Mouse (Mus musculus) forebrain, embryonic 10.5 days (tissue): ENCODE measurements at regions not wholly inside any gene's neighbourhood (a gene's known extent, or its start where the extent isn't known, plus 50 kb on each side); places are given as distances from the start of the nearest gene placed in this dataset.
A peak's percentile ranks its signal among the peaks of the same experiment; 100 is the strongest.

Source experiments
- DNase-seq: peaks from one replicate; pipeline ENCODE4 v3.0.0-alpha.2; 2017; ENCODE audit warnings: low spot score; ENCODE audit errors: extremely low spot score
- H3K27ac ChIP-seq: fragments of 300-500 bp; sonication (generic); 2 replicates; pipeline ENCODE4 v1.5.1; 2016; ENCODE audit warnings: mild to moderate bottlenecking
- H3K27me3 ChIP-seq: fragments of 300-500 bp; sonication (generic); 2 replicates; pipeline ENCODE4 v1.6.1; 2016; ENCODE audit warnings: mild to moderate bottlenecking; ENCODE audit not compliant: poor library complexity, severe bottlenecking
- H3K36me3 ChIP-seq: fragments of 300-500 bp; sonication (generic); replicated peaks from 2 replicates; pipeline ENCODE4 v1.6.1; 2016; ENCODE audit warnings: mild to moderate bottlenecking, moderate library complexity
- H3K4me1 ChIP-seq: fragments of 300-500 bp; sonication (generic); 2 replicates; pipeline ENCODE4 v1.6.1; 2016
- H3K4me3 ChIP-seq: fragments of 300-500 bp; sonication (generic); 2 replicates; pipeline ENCODE4 v1.5.1; 2016; ENCODE audit warnings: mild to moderate bottlenecking, moderate library complexity
- H3K9me3 ChIP-seq: fragments of 300-500 bp; sonication (generic); 2 replicates; pipeline ENCODE4 v1.6.1; 2016; ENCODE audit warnings: mild to moderate bottlenecking, moderate library complexity
- WGBS: fragments of 180-500 bp; shearing (Covaris S2); methylation state at CpG from one replicate; pipeline ENCODE4 v1.1.7; 2016; 5-methylcytosine and 5-hydroxymethylcytosine counted together

- peaks cover 33% of the 10 kb centered on the region for H3K27me3 ChIP-seq
- peak; percentile 88 for DNase-seq
- peaks cover 60% of the 10 kb centered on the region for H3K4me1 ChIP-seq
- H3K27ac ChIP-seq = peak overlapping the region; percentile 83
- no peaks in the 10 kb centered on the region; the same call in 1 of the 2 replicates for H3K9me3 ChIP-seq
- no peaks in the 10 kb centered on the region for H3K36me3 ChIP-seq
- H3K4me3 ChIP-seq = no peak overlapping the region
- WGBS = 19% methylated on average over 5 of the region's 5 CpGs
Observed at GRCm38 (mm10) chr12:12622712-12623292, 318.9 kb downstream of the Mycn start.

- H3K27me3 ChIP-seq = peaks cover 33% of the 10 kb centered on the region
- 89% methylated on average over 9 of the region's 9 CpGs for WGBS
- H3K4me1 ChIP-seq = peaks cover 60% of the 10 kb centered on the region
- no peak for DNase-seq
- no peaks in the 10 kb centered on the region; the same call in 1 of the 2 replicates for H3K9me3 ChIP-seq
- peak overlapping the region; percentile 58 for H3K27ac ChIP-seq
- H3K36me3 ChIP-seq = no peaks in the 10 kb centered on the region
- H3K4me3 ChIP-seq = no peak overlapping the region
Observed at GRCm38 (mm10) chr12:12621506-12621905, 320.2 kb downstream of the Mycn start.

- 91% methylated on average over 5 of the region's 5 CpGs for WGBS
- Histone ChIP-seq H3K4me3 (no peak overlapping the region), H3K36me3 (no peaks in the 10 kb centered on the region), H3K27ac (peak overlapping the region; percentile 22), H3K27me3 (peaks cover 25% of the 10 kb centered on the region), H3K9me3 (no peaks in the 10 kb centered on the region; the same call in 1 of the 2 replicates), H3K4me1 (peaks cover 57% of the 10 kb centered on the region)
- no peak for DNase-seq
Observed at GRCm38 (mm10) chr12:12620316-12620715, 321.4 kb downstream of the Mycn start.

GRCm38 (mm10) chr12:12619431-12619830 is 322.3 kb downstream of the Mycn start:
- H3K4me3 ChIP-seq = no peak overlapping the region
- H3K27ac ChIP-seq = peak overlapping the region; percentile 73
- peaks cover 20% of the 10 kb centered on the region for H3K27me3 ChIP-seq
- no peaks in the 10 kb centered on the region for H3K36me3 ChIP-seq
- DNase-seq = no peak
- H3K4me1 ChIP-seq = peaks cover 48% of the 10 kb centered on the region
- WGBS = 75% methylated on average over 5 of the region's 5 CpGs
- no peaks in the 10 kb centered on the region; the same call in 1 of the 2 replicates for H3K9me3 ChIP-seq

GRCm38 (mm10) chr12:12612520-12612919 is 329.2 kb downstream of the Mycn start:
- Histone ChIP-seq H3K36me3 (no peaks in the 10 kb centered on the region), H3K27ac (no peak overlapping the region)
- WGBS = 87% methylated on average over 3 of the region's 3 CpGs

GRCm38 (mm10) chr12:12610861-12611260 is 330.9 kb downstream of the Mycn start:
- WGBS = 86% methylated on average over 4 of the region's 4 CpGs
- Histone ChIP-seq H3K36me3 (no peaks in the 10 kb centered on the region), H3K4me3 (no peak overlapping the region), H3K9me3 (no peaks in the 10 kb centered on the region), H3K27ac (no peak overlapping the region), H3K27me3 (no peaks in the 10 kb centered on the region), H3K4me1 (no peaks in the 10 kb centered on the region)
- no peak for DNase-seq

More at GRCm38 (mm10) chr12:12612520-12612919, 329.2 kb downstream of the Mycn start:
- H3K9me3 ChIP-seq = no peaks in the 10 kb centered on the region; the same call in 1 of the 2 replicates
- H3K4me3 ChIP-seq = no peak overlapping the region
- DNase-seq = no peak
- no peaks in the 10 kb centered on the region for H3K27me3 ChIP-seq
- no peaks in the 10 kb centered on the region for H3K4me1 ChIP-seq

GRCm38 (mm10) chr12:12607995-12608394 is 333.7 kb downstream of the Mycn start:
- H3K36me3 ChIP-seq = no peaks in the 10 kb centered on the region
- WGBS = 95% methylated on average over 4 of the region's 4 CpGs
- DNase-seq = no peak
- peak overlapping the region; percentile 41; the same call in 1 of the 2 replicates for H3K27ac ChIP-seq
- H3K9me3 ChIP-seq = no peaks in the 10 kb centered on the region
- no peaks in the 10 kb centered on the region for H3K4me1 ChIP-seq
- no peaks in the 10 kb centered on the region for H3K27me3 ChIP-seq
- no peak overlapping the region for H3K4me3 ChIP-seq

- H3K4me3 ChIP-seq = no peak overlapping the region
- no peaks in the 10 kb centered on the region for H3K4me1 ChIP-seq
- H3K27me3 ChIP-seq = no peaks in the 10 kb centered on the region
- no peaks in the 10 kb centered on the region for H3K9me3 ChIP-seq
- H3K36me3 ChIP-seq = no peaks in the 10 kb centered on the region
- WGBS = 93% methylated on average over 6 of the region's 6 CpGs
- H3K27ac ChIP-seq = no peak overlapping the region
- no peak for DNase-seq
Observed at GRCm38 (mm10) chr12:12606911-12607310, 334.8 kb downstream of the Mycn start.

GRCm38 (mm10) chr12:12605495-12605894 is 336.2 kb downstream of the Mycn start:
- H3K27me3 ChIP-seq = no peaks in the 10 kb centered on the region
- WGBS = 91% methylated on average over 3 of the region's 3 CpGs

GRCm38 (mm10) chr12:12601362-12601761 is 339.4 kb downstream of the Fam49a start:
- H3K27me3 ChIP-seq = no peaks in the 10 kb centered on the region
- H3K4me1 ChIP-seq = 0 out of 2 replicates have a peak, but pooled peaks cover 4% of the 10 kb centered on the region
- DNase-seq = no peak
- no peak overlapping the region for H3K4me3 ChIP-seq
- H3K27ac ChIP-seq = peak overlapping the region; percentile 40; the same call in 1 of the 2 replicates
- no peaks in the 10 kb centered on the region for H3K9me3 ChIP-seq
- H3K36me3 ChIP-seq = no peaks in the 10 kb centered on the region
- 60% methylated on average over 2 of the region's 2 CpGs for WGBS

More at GRCm38 (mm10) chr12:12605495-12605894, 336.2 kb downstream of the Mycn start:
- H3K4me1 ChIP-seq = 0 out of 2 replicates have a peak, but pooled peaks cover 4% of the 10 kb centered on the region
- no peak overlapping the region for H3K4me3 ChIP-seq
- no peak overlapping the region for H3K27ac ChIP-seq
- H3K36me3 ChIP-seq = no peaks in the 10 kb centered on the region
- no peaks in the 10 kb centered on the region for H3K9me3 ChIP-seq
- no peak for DNase-seq

- no peak overlapping the region for H3K27ac ChIP-seq
- H3K4me1 ChIP-seq = peaks cover 18% of the 10 kb centered on the region
- no peak overlapping the region for H3K4me3 ChIP-seq
- no peaks in the 10 kb centered on the region for H3K9me3 ChIP-seq
- no peaks in the 10 kb centered on the region for H3K36me3 ChIP-seq
- DNase-seq = no peak
- 88% methylated on average over 3 of the region's 3 CpGs for whole genome bisulfite sequencing
- H3K27me3 ChIP-seq = no peaks in the 10 kb centered on the region
Observed at GRCm38 (mm10) chr12:12595399-12595798, 333.5 kb downstream of the Fam49a start.

- peaks cover 20% of the 10 kb centered on the region for H3K4me1 ChIP-seq
- H3K27ac ChIP-seq = no peak overlapping the region
- no peak for DNase-seq
- H3K36me3 ChIP-seq = no peaks in the 10 kb centered on the region
- H3K27me3 ChIP-seq = no peaks in the 10 kb centered on the region
- 89% methylated on average over 3 of the region's 3 CpGs for WGBS
- no peaks in the 10 kb centered on the region for H3K9me3 ChIP-seq
- H3K4me3 ChIP-seq = no peak overlapping the region
Observed at GRCm38 (mm10) chr12:12594567-12594966, 332.6 kb downstream of the Fam49a start.

- H3K27ac ChIP-seq = no peak overlapping the region
- no peaks in the 10 kb centered on the region for H3K9me3 ChIP-seq
- no peaks in the 10 kb centered on the region for H3K36me3 ChIP-seq
- H3K4me1 ChIP-seq = peaks cover 23% of the 10 kb centered on the region
- WGBS = 96% methylated on average over 2 of the region's 2 CpGs
- H3K4me3 ChIP-seq = no peak overlapping the region
- H3K27me3 ChIP-seq = no peaks in the 10 kb centered on the region
- DNase-seq = no peak
Observed at GRCm38 (mm10) chr12:12593343-12593742, 331.4 kb downstream of the Fam49a start.
